Mouse (Mus musculus) CH12.LX (cell line): ENCODE data around the gene Gabpb2. TPM values are rescaled to one million over a fixed set of nuclear protein-coding genes. Genes with fewer than 3 reads are reported as not detected.

Experiments used
- DNase-seq: peaks from one replicate; pipeline ENCODE4 v3.0.0-alpha.2; 2013; ENCODE audit errors: extremely low read depth
- H3K27ac ChIP-seq: 2 replicates; pipeline ENCODE4 v1.5.1; 2012; ENCODE audit warnings: low read depth, mild to moderate bottlenecking, control low read depth, moderate library complexity; ENCODE audit not compliant: insufficient read depth
- H3K27me3 ChIP-seq: replicated peaks from 2 replicates; pipeline ENCODE3; 2012; ENCODE audit warnings: inconsistent platforms
- H3K36me3 ChIP-seq, 2 experiments: replicated peaks in 1 of 2; 2 replicates each; pipeline versions ENCODE3 to v1.6.1; 2012; ENCODE audit warnings: inconsistent platforms in 1 of 2, low read length in 1 of 2, mild to moderate bottlenecking in 1 of 2, mixed read lengths in 1 of 2, moderate library complexity in 1 of 2; ENCODE audit not compliant: control insufficient read depth in 1 of 2, insufficient read depth in 1 of 2
- H3K4me1 ChIP-seq, 2 experiments: 2 replicates each; pipeline ENCODE4 v1.6.1; 2012; ENCODE audit warnings: inconsistent platforms in 1 of 2, moderate library complexity in 1 of 2; ENCODE audit not compliant: insufficient read depth in 2 of 2, control insufficient read depth in 1 of 2
- H3K4me2 ChIP-seq: 2 replicates; pipeline ENCODE4 v1.6.1; 2012; ENCODE audit warnings: low read depth, mild to moderate bottlenecking, control low read depth; ENCODE audit not compliant: poor library complexity, insufficient read depth, severe bottlenecking
- H3K4me3 ChIP-seq, 3 experiments: fragments of 150-350 bp in 1 of 3; sonication (generic) in 1 of 3; replicated peaks in 1 of 3; 2 replicates each; pipeline versions ENCODE3 to v1.5.1; 2011 to 2012; ENCODE audit warnings: low read depth in 2 of 3, low read length in 2 of 3, mild to moderate bottlenecking in 2 of 3, moderate library complexity in 2 of 3, control low read depth in 1 of 3, improper control_type of control experiment in 1 of 3, inconsistent platforms in 1 of 3, mixed read lengths in 1 of 3; ENCODE audit not compliant: poor library complexity in 1 of 3
- H3K79me2 ChIP-seq: replicated peaks from 2 replicates; pipeline ENCODE4 v1.6.1; 2012; ENCODE audit warnings: mild to moderate bottlenecking, moderate library complexity; ENCODE audit not compliant: control insufficient read depth, poor library complexity, insufficient read depth, severe bottlenecking; ENCODE audit errors: extremely low read depth
- H3K9ac ChIP-seq: 2 replicates; pipeline ENCODE4 v1.6.1; 2012; ENCODE audit warnings: low read depth, mild to moderate bottlenecking, control low read depth, moderate library complexity; ENCODE audit not compliant: insufficient read depth
- H3K9me3 ChIP-seq: replicated peaks from 2 replicates; pipeline ENCODE3; 2012; ENCODE audit warnings: low read length, inconsistent platforms, mixed read lengths
- BHLHE40 ChIP-seq: IDR thresholded peaks from 2 replicates; pipeline ENCODE4 v1.6.1; 2011; ENCODE audit warnings: mild to moderate bottlenecking, low read depth, low read length, improper control_type of control experiment
- CHD1 ChIP-seq: IDR thresholded peaks from 2 replicates; pipeline ENCODE4 v1.6.1; 2012; ENCODE audit warnings: low read depth, low read length, improper control_type of control experiment, inconsistent platforms
- CTCF ChIP-seq, 2 experiments: IDR thresholded peaks in 1 of 2; conservative IDR thresholded peaks in 1 of 2; 2 replicates each; pipeline ENCODE4 v1.5.1; 2011 to 2012; ENCODE audit warnings: low read depth in 2 of 2, low read length in 2 of 2, improper control_type of control experiment in 1 of 2, inconsistent platforms in 1 of 2, mild to moderate bottlenecking in 1 of 2, moderate library complexity in 1 of 2
- EP300 ChIP-seq: IDR thresholded peaks from 2 replicates; pipeline ENCODE4 v1.6.1; 2011; ENCODE audit warnings: low read length, improper control_type of control experiment
- ETS1 ChIP-seq: conservative IDR thresholded peaks from 2 replicates; pipeline ENCODE4 v1.6.1; 2012; ENCODE audit warnings: low read depth, mild to moderate bottlenecking, inconsistent platforms, low read length, improper control_type of control experiment, moderate library complexity
- GABPA ChIP-seq: IDR thresholded peaks from 2 replicates; pipeline ENCODE4 v1.6.1; 2012; ENCODE audit warnings: low read depth, low read length, improper control_type of control experiment, inconsistent platforms; ENCODE audit not compliant: insufficient replicate concordance
- HCFC1 ChIP-seq: IDR thresholded peaks from 2 replicates; pipeline ENCODE4 v1.6.1; 2012; ENCODE audit warnings: low read depth, mild to moderate bottlenecking, inconsistent platforms, low read length, improper control_type of control experiment
- JUN ChIP-seq: IDR thresholded peaks from 2 replicates; pipeline ENCODE4 v1.6.1; 2011; ENCODE audit warnings: low read depth, mild to moderate bottlenecking, low read length, improper control_type of control experiment, moderate library complexity; ENCODE audit not compliant: insufficient read depth
- JUND ChIP-seq: conservative IDR thresholded peaks from 2 replicates; pipeline ENCODE4 v1.6.1; 2011; ENCODE audit warnings: low read depth, low read length, improper control_type of control experiment
- KAT2A ChIP-seq: IDR thresholded peaks from 2 replicates; pipeline ENCODE4 v1.6.1; 2012; ENCODE audit warnings: low read length, improper control_type of control experiment, inconsistent platforms; ENCODE audit not compliant: insufficient replicate concordance
- MAX ChIP-seq: IDR thresholded peaks from 2 replicates; pipeline ENCODE4 v1.6.1; 2011; ENCODE audit warnings: low read length, improper control_type of control experiment
- MEF2A ChIP-seq: IDR thresholded peaks from 2 replicates; pipeline ENCODE4 v1.6.1; 2014; ENCODE audit warnings: low read depth, mild to moderate bottlenecking, inconsistent platforms, low read length, improper control_type of control experiment, borderline replicate concordance
- MXI1 ChIP-seq: IDR thresholded peaks from 2 replicates; pipeline ENCODE4 v1.6.1; 2011; ENCODE audit warnings: mild to moderate bottlenecking, low read depth, low read length, improper control_type of control experiment
- MYC ChIP-seq: IDR thresholded peaks from 2 replicates; pipeline ENCODE4 v1.6.1; 2011; ENCODE audit warnings: low read depth, mild to moderate bottlenecking, improper control_type of control experiment, low read length
- NELFE ChIP-seq: IDR thresholded peaks from 2 replicates; pipeline ENCODE4 v1.6.1; 2011; ENCODE audit warnings: low read depth, low read length, improper control_type of control experiment
- NRF1 ChIP-seq: IDR thresholded peaks from 2 replicates; pipeline ENCODE4 v1.6.1; 2014; ENCODE audit warnings: low read depth, mild to moderate bottlenecking, inconsistent platforms, low read length, improper control_type of control experiment, moderate library complexity
- PAX5 ChIP-seq: IDR thresholded peaks from 2 replicates; pipeline ENCODE4 v1.6.1; 2012; ENCODE audit warnings: low read length, inconsistent platforms, mixed read lengths
- POLR2A ChIP-seq: IDR thresholded peaks from 2 replicates; pipeline ENCODE4 v1.6.1; 2011; ENCODE audit warnings: low read depth, mild to moderate bottlenecking, improper control_type of control experiment, low read length
- RCOR1 ChIP-seq: conservative IDR thresholded peaks from 2 replicates; pipeline ENCODE4 v1.6.1; 2012; ENCODE audit warnings: low read depth, mild to moderate bottlenecking, inconsistent platforms, low read length, improper control_type of control experiment
- SIN3A ChIP-seq: IDR thresholded peaks from 2 replicates; pipeline ENCODE4 v1.6.1; 2012; ENCODE audit warnings: low read length, improper control_type of control experiment, inconsistent platforms
- SMC3 ChIP-seq: IDR thresholded peaks from 2 replicates; pipeline ENCODE4 v1.6.1; 2011; ENCODE audit warnings: low read depth, low read length, improper control_type of control experiment
- TBP ChIP-seq: conservative IDR thresholded peaks from 2 replicates; pipeline ENCODE4 v1.6.1; 2011; ENCODE audit warnings: low read depth, low read length, improper control_type of control experiment
- UBTF ChIP-seq: IDR thresholded peaks from 2 replicates; pipeline ENCODE4 v1.6.1; 2012; ENCODE audit warnings: low read depth, mild to moderate bottlenecking, inconsistent platforms, low read length, improper control_type of control experiment, moderate library complexity
- USF1 ChIP-seq: IDR thresholded peaks from 2 replicates; pipeline ENCODE4 v1.6.1; 2014; ENCODE audit warnings: low read depth, mild to moderate bottlenecking, inconsistent platforms, low read length, improper control_type of control experiment
- ZC3H11A ChIP-seq: IDR thresholded peaks from 2 replicates; pipeline ENCODE4 v1.6.1; 2012; ENCODE audit warnings: low read depth, mild to moderate bottlenecking, inconsistent platforms, low read length, improper control_type of control experiment
- ZKSCAN1 ChIP-seq: IDR thresholded peaks from 2 replicates; pipeline ENCODE4 v1.6.1; 2012; ENCODE audit warnings: low read depth, inconsistent platforms, low read length, improper control_type of control experiment, borderline replicate concordance
- ZMIZ1 ChIP-seq: IDR thresholded peaks from 2 replicates; pipeline ENCODE4 v1.6.1; 2012; ENCODE audit warnings: low read depth, mild to moderate bottlenecking, inconsistent platforms, low read length, improper control_type of control experiment
- dilution Hi-C: fragments of 300-500 bp; cut with MboI; formaldehyde crosslinking; loops from 2 replicates; pipeline ENCODE4 v1.14.3; 2020; ENCODE audit warnings: low sequenced_read_pairs; ENCODE audit not compliant: extremely low pct_unique_long_range_greater_than_20kb, extremely low pct_ligation_motif_present
- in situ Hi-C: fragments of 300-500 bp; cut with MboI; formaldehyde crosslinking; loops from 3 replicates; pipeline ENCODE4 v1.14.3; 2019; ENCODE audit warnings: low sequenced_read_pairs, low pct_ligation_motif_present, low pct_unique_long_range_greater_than_20kb, mixed read lengths
- polyA plus RNA-seq: library from polyadenylated mRNA; unstranded; fragments of >175 nt; gene quantifications from 2 replicates; pipeline ENCODE4 v1.2.1, GENCODE M21; 2012; ENCODE audit warnings: low read depth; ENCODE audit not compliant: insufficient read length
- total RNA-seq, 2 experiments: library from RNA; depleted of rRNA; stranded (reverse); fragments of 300-350 nt in 1 of 2; fragments of >200 nt in 1 of 2; gene quantifications; 2 replicates each; pipeline ENCODE4 v1.2.3; 2012 to 2014

Gabpb2 gene
- total and polyA plus RNA-seq, 3 experiments, result 14.7 to 20.6 (median 16.6) TPM

DNA sequence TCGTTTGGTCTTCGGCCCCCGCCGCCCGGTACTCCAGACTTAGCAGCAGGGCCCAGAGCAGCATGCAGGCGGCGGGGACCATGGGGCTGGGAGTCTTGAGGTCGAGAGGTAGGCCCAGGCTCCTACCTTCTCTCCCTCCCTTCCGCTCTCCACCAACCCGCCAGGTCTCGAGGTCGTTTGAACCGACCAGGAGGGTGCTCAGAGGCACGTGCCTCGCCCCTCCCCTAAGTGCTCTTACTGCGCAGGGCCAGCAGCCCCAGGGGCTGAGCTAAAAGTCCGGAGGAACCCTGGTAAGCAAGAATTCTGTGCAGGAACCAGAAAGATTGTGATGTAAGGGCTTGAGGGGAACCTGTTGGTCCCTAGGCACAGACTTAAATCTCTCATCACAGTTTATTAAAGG lies 23.2 kb upstream of the Gabpb2 start:
- in situ Hi-C loops (no loop called here), dilution Hi-C loops (no loop called here)
- Histone ChIP-seq H3K9ac (no peak overlapping the region), H3K27ac (no peak overlapping the region), H3K79me2 (no peaks in the 10 kb centered on the region), H3K36me3 (peaks cover 16 to 42% of the 10 kb centered on the region in 2 experiments), H3K9me3 (no peaks in the 10 kb centered on the region), H3K4me2 (no peak overlapping the region), H3K4me1 (no peaks in the 10 kb centered on the region), H3K4me3 (no peak overlapping the region), H3K27me3 (no peaks in the 10 kb centered on the region)
- DNase-seq, result no peak
- TF ChIP-seq MXI1, result no peak
- TF ChIP-seq EP300, result no peak
- no peak for TF ChIP-seq CHD1
- no peak for TF ChIP-seq USF1
- no peak for TF ChIP-seq SIN3A
- TF ChIP-seq JUND, result no peak
- TF ChIP-seq TBP, result no peak
- TF ChIP-seq MYC, result no peak
- no peak for TF ChIP-seq ZKSCAN1
- no peak for TF ChIP-seq SMC3
- TF ChIP-seq BHLHE40, result no peak

DNA sequence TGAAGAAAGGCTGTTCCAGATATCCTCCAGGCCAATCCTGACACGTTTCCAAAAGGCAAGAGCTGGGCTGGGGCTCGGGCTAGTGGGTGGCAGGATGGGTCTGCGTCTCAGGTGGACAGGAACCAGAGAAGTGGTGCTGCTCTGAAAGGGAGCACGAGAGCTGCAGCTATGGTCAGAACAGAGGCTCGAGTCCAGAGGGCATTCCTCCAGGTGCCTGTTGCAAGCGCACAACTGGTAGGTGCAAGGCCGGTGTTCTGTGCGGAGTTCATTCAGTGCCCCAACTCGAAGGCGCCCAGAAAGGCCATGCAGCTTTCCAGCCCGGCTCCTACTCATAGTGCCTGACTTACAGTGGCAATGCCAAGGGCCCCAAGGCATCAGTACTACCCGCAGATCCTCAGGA lies 22.3 kb upstream of the Gabpb2 start:
- no peak overlapping the region for H3K4me3 ChIP-seq
- H3K9me3 ChIP-seq, result no peaks in the 10 kb centered on the region
- no peaks in the 10 kb centered on the region for H3K27me3 ChIP-seq
- peaks cover 0 to 3% of the 10 kb centered on the region in 2 experiments; a peak in 1 of 4 replicates for H3K4me1 ChIP-seq
- H3K9ac ChIP-seq, result no peak overlapping the region
- DNase-seq, result no peak
- no peak overlapping the region for H3K27ac ChIP-seq
- H3K79me2 ChIP-seq, result no peaks in the 10 kb centered on the region
- in situ Hi-C loops, result no loop called here
- dilution Hi-C loops, result no loop called here
- peaks cover 26 to 52% of the 10 kb centered on the region in 2 experiments for H3K36me3 ChIP-seq
- TF ChIP-seq ZC3H11A (no peak), JUN (no peak), UBTF (no peak), HCFC1 (no peak), ZMIZ1 (no peak), MEF2A (no peak), MAX (no peak), GABPA (no peak), CTCF (conservative IDR thresholded peaks at IDR 0.05 in 1 of 2, IDR thresholded peaks at IDR 0.05 in 1 of 2; ENCODE audit: low read depth in 2 of 2, low read length in 2 of 2) (no peak), RCOR1 (no peak), TBP (no peak), NRF1 (no peak), BHLHE40 (no peak), MYC (no peak), CHD1 (no peak), ETS1 (no peak), KAT2A (no peak), PAX5 (no peak), POLR2A (no peak), NELFE (no peak)
- no peak overlapping the region for H3K4me2 ChIP-seq
